Mouse (Mus musculus) brain, embryonic 18.5 days (tissue): Measurements from ENCODE around the gene Arhgap45.

Source experiments
- DNase-seq: peaks from one replicate; pipeline ENCODE4 v3.0.0-alpha.2; 2012; ENCODE audit warnings: low read depth, low spot score

Arhgap45 gene

DNA sequence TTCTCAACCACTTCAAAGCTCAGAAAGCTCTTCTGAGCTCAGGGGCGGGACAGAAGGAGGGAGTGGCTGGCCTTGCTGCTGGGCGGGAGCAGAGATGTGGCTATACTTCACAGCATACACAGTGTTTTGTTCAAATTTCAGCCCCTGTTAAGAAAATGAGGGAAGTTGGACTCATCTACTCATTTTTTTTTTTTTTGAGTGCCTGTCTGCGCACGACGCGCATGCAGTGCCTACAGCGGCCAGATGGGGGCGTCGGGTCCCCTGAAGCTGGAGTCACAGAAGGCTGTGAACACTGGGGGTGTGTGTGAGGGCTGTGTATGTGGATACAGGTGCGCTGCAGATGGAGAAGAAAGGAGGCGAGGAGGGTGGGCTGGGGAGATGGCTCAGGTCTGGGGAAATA lies 29.5 kb upstream of the Arhgap45 start:
- DNase-seq: no peak

DNA sequence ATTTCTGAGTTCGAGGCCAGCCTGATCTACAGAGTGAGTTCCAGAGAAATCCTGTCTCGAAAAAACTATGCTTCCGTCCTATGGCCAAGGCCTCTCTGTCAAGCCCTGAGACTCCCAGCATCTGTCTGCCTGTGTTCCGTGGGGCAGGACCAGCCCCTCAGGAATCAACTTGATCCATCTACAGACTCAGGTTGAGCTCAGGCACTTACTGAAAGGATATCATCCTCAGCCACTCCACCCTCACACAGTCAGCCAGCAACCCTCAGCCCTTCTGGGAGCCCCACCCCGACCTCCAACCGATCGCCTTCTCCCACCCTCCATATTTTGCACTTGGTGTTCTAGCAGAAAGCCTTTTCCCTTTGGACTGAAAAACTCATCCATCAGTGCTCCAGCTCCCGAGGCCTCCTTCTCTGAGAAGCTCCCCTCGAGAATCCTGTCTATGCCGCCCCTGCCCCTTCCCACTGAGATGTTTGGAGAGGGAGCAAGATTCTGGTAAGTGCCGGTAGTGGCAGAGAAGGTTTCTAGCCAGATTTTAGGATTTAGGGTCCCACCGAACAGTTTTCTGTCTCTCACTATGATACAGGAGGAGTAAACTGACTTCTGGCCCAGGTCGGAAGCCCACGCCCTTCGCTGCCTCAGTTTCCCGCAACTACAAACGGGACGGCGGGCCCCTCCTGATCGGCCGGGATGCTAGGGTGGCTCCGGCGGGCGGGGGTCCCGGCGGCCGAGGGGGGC lies 28.5 kb upstream of the Arhgap45 start:
- DNase-seq: no peak

DNA sequence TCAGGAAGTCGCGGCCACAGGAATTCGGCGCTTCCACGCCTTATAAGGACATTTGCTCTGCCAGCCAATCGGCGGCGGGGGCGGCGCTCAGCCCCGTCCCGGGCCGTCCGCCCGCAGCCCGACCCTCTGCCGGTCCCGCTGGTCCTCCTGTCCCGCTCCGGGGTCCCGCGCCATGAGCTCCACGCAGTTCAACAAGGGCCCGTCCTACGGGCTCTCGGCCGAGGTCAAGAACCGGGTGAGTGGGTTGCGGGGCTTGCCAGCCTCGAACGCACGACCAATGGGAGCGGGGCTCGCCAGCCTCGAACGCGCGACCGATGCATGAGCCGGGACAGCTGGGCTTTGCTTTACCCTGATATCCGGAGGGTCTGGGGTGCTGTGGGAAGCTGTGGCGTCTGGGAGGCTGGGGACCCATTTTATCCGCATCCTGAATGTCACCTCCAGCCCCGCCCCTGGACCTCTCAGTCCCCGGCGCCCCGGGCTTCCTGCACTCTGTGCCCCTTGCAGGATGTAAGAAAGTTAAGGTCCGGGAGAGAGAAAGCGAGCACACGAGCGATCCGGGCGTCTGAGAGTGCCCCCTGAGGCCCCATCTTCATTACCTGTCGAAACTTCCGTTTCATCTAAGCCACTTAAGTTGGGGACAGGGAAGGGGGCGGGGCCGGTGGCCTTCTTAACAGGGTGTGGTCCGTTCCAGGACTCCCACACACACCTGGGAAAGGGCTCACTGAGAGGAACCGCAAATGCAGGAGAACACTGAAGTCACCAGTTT lies 27.8 kb upstream of the Arhgap45 start, which contains the start of gene Cnn2:
Gene Cnn2, plus strand, starts transcription at position 79 of the 766 bp plus-strand sequence.
- no peak for DNase-seq

DNA sequence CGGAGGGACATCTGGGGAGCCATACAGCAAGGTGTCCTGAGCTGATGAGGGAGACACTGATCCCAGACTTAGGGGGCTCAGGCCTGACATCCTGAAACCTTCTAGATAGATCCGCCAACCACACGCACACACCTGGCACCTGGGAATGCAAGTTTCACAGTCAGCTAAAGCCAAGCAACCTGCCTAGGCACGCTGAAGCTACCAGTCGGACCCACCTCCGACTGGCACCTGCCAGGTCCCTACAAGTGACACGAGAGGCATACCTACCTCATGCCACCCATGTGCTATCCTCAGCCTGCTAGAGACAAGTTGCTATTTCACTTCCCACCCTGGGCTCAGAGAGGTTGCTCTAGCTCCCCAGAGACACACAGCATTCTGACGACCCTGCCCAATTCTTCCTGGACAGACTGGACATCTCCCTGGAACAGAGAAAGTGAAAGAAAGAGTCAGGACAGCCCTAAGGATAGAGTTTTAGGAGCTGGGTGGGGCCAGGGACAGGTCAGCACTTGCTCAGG lies 27.1 kb upstream of the Arhgap45 start:
- DNase-seq: no peak

DNA sequence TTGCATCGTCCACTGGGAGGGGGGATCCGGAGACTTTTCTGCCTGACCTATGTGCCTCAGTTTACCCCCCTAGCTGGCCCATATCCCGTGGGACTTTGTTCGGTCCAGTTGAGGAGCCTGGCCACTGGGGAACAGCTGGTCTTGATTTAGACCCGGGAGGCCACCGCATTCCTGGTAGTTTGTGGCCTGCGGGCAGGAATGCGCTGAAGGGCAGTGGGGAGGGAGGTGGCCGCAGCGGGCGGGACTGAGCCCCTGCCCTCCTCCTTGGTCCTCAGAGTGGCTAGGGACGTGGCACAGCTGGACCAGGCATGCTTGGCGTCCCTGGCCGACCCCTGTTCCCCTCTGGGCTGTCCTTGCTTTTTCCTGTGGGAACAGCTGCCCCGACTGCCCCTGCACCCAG lies 26.6 kb upstream of the Arhgap45 start:
- no peak for DNase-seq

DNA sequence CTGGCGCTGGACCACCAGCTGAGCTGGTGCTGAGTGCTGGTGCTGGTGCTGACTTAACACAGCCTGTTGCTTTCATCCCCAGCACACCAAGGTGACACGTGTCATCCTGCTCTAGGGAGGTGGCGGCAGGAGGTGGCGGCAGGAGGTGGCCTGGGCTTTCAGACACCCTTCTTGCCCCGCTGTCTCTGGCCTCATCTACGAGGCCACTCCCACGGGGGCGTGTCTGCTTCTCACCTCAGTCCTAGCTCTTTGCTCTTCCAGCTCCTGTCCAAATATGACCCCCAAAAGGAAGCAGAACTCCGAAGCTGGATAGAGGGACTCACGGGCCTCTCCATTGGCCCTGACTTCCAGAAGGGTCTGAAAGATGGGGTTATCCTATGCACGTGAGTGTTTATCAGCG lies 25.4 kb upstream of the Arhgap45 start:
- no peak for DNase-seq

DNA sequence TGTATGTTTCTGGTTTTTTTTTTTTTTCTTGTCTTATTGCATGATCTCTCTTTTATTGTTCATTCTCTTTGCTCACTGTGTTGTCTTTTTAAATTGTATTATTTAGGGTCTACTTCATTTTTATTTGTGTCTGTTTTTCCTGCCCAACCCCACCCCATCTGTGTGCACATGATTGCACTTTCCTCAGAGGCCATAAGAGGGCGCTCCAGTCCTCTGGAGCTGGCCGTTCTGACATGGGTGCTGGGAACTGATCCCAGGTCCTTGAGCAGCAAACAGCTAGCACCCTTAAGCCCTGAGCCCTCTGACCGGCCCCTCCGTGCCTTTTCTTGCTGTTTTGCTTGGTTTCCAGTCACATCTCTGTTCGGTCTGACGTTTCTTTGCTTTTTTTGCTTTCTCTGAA lies 24.9 kb upstream of the Arhgap45 start:
- DNase-seq: no peak

DNA sequence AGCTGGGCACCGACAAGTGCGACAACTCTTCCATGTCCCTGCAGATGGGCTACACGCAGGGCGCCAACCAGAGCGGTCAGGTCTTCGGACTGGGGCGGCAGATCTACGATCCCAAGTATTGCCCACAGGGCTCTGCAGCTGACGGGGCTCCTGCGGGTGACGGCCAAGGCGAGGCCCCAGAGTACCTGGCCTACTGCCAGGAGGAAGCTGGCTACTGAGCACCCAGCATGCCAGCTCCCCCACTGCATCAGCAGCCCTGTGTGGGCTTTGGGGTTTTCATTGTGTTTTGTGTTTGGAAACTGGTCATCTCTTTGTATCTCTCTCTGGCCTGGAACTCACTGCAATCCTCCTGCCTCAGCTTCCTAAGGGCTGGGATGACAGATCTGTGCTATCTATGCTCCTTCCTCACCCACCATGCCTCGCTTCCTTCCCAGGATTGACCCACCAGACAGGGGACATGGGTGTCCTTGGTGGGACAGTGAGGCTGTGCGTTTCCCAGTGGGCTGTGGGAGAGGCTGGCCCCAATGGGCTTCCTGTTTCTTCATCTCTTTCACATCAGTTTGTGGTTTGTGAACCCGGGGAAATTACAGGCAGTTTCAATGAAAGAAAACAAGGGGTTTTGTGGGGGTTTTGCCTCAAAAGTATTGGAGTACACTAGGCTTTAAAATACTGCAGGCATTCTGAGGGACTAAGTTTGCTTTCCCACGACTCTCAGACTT lies 21.9 kb upstream of the Arhgap45 start:
- no peak for DNase-seq

DNA sequence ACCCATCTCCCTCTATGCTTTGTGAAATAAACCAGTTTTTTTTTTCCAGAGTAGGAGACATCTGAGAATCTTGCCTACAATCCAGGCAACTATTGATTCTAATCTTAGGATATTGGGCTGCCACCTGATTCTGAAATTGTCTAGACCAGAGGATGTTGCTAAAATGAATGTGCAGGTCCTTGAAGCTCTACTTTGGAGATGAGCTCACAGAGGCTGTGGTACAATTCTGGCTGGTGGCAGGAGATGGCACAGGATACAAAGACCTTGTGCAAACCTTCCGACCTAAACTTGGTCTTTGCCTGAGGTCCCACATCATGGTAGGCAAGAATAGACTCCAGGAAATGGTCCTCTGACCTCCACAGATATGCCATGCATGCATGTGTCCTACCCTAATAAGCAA lies 20.8 kb upstream of the Arhgap45 start:
- no peak for DNase-seq

DNA sequence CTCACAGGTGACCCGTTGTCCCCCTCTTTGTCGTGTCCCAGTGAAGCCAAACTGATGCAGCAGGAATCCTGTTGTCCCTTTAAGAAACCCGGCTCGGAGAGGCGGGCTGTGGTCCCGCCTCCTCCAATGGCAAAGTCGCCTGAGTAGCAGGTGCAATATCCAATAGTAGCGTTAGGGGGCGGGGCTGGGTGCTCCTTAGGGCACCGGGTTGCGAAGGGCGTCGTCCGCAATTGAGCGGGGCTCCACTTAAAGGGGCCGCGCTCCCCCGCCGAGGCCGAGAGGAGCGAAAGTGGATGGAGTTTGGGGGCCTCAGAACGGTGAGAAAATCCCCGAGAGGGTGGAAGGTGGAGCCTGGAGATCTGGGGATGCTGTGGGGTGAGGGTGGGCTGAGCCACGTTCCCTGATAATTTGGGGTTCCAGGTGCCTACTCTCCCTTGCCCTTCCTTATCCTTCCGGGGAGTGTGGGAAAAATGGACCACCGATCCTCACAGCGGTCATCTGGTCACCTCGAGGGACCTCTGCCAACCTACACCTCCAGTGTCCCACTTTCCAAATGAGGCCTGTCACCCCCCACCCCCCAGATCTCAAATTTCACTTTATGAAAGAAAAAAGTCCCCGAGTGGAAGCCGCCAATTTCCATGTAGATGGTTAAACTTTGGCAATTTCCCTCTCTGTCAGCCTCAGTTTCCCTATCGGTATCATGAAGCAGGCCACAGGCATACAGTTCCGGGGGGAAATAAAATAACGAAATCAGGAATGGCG lies 20.0 kb upstream of the Arhgap45 start, which contains the start of gene Abca7:
Gene Abca7, plus strand, starts transcription at position 223 of the 762 bp plus-strand sequence.
- DNase-seq: peak; percentile 82

DNA sequence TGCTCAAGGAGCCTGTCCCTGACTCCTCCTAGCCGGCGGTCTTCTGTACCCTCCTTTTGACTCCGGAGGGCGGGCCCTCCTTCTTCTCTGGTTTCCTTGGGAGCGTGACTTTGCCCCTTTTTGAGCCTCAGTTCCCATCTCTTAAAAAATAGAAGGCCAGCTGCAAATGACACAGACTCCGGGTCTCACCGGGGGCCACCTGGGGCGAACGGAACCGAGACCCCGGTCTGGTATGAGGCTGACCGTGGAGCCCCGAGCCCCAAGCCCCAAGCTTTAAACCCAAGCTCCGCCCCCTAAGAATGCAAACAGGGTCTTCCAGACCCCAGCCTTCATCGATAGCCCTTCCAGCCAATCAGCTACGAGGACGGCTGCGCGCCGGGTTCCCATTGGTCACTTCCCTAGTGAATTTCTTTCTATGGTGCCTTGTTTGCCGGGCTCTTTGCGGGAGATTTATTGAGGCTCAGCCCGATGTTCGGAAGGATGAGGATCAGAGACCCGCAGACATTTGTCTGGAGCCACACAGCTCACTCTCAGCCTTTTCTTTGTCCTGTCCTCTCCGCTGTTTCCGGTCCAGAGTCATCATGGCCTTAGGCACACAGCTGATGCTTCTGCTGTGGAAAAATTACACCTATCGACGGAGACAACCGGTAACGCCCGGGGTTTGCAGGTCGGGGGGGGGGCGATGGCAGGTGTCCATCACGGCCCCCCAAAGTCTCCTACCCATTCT lies 19.3 kb upstream of the Arhgap45 start:
- peak; percentile 72 for DNase-seq

DNA sequence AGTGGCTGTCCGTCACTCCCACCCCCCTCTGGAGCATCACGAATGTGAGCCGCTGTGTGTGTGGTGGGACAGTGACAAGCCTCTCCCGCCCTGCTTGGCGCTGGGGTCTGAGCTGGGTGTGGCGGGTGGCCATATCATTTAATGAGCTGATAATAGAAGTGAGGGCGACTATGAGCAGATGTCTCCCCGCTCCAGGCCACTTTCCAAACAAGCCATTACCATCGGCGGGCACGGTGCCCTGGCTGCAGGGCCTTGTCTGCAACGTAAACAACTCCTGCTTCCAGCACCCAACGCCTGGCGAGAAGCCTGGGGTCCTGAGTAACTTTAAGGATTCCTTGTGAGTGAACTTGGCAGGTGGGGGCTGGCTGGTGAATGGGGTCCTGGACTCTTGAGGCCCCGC lies 18.6 kb upstream of the Arhgap45 start:
- no peak for DNase-seq

DNA sequence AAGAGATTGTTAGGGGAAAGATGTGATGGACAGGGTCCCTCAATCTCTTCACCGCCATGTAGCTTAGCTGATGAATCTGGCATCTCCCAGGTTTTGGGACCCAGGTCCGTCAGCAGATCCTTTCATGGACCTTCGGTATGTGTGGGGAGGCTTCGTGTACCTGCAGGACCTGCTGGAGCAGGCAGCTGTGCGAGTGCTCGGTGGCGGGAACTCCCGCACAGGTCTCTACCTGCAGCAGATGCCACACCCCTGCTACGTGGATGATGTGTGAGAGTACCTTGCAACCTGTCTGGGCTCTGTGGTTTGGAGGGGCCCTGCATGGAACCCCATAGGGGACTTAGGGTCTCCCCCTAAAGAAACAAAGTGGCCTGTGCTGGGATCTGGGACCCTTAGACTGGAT lies 14.5 kb upstream of the Arhgap45 start:
- DNase-seq: no peak

DNA sequence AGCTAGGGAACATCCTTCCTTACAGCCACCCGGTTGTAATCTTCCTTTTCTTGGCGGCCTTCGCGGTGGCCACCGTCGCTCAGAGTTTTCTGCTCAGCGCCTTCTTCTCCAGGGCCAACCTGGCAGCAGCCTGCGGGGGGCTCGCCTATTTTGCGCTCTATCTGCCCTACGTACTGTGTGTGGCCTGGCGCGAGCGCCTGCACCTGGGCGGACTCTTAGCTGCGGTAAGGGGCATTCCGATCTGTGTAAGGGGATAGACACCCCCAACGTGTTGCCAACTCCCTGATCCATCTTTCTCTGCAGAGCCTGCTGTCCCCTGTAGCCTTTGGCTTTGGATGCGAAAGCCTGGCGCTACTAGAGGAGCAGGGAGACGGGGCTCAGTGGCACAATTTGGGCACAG lies 13.6 kb upstream of the Arhgap45 start:
- DNase-seq: no peak

DNA sequence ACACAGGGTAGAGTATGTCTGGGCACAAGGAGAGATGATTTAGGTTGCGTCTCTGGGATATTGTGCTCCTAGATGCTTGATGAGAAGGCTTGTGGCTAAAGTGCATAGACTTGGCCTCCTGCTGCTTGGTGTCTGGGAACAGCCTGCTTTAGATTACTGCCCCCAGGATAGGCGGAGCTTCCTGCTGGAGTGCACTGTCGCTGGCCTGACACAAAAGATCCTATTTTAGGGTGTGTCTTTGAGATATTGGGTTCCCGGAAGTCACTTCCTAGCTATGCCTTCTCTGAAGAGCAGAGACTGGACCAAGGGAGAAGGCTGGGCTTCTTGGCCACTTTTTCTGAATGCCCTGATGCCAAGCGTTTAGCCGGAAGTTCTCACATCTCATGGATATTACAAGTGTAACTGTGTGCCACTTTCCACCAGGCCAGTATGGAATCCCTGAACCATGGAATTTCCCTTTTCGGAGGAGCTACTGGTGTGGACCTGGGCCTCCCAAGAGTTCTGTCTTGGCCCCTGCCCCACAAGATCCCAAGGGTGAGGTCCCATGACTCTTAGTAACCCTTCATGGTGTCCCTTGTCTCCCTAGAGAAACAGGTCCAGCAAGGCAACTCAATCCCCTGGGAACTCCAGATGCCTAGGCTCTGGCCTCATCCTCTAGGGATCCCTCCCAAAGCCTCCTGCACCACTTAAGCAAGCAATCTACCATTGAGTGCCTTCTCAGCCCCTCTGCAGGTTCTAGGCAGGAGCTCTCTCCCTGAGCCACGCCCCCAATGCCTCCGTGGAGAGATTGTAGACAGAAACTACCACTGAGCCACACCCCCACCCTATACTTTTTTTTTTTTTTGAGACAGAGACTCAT lies 12.8 kb upstream of the Arhgap45 start:
- no peak for DNase-seq

DNA sequence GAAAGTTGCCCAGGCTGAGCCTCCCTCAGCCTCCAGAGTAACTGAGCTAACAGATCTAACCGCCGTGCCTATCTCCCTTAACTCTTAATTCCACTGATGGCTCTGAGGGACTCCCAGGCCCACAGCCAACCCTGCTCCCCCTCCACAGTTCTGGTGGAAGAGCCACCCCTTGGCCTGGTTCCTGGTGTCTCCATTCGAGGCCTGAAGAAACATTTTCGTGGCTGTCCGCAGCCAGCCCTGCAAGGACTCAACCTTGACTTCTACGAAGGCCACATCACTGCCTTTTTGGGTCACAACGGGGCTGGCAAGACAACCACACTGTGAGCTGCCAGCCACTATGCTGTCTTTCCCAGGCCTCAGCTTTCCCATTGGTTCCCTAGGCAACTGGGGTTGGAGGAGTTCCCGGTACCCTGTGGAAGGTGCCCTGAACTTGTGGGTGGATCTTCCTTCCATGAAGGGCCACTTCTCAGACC lies 12.2 kb upstream of the Arhgap45 start:
- no peak for DNase-seq

DNA sequence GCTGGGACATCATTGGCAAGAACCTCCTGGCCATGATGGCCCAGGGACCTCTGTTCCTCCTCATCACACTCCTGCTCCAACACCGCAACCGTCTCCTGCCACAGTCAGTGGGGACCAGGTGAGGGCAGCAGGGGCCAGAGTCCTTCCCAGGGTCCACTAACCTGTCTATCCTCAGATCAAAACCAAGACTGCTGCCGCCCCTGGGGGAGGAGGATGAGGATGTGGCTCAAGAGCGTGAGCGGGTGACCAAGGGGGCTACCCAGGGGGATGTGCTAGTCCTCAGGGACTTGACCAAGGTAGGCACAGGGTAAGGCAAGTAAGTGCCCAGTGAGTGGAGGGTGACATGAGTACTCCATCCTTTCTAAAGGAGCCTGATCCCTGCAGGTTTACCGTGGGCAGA lies 4.7 kb upstream of the Arhgap45 start:
- no peak for DNase-seq

DNA sequence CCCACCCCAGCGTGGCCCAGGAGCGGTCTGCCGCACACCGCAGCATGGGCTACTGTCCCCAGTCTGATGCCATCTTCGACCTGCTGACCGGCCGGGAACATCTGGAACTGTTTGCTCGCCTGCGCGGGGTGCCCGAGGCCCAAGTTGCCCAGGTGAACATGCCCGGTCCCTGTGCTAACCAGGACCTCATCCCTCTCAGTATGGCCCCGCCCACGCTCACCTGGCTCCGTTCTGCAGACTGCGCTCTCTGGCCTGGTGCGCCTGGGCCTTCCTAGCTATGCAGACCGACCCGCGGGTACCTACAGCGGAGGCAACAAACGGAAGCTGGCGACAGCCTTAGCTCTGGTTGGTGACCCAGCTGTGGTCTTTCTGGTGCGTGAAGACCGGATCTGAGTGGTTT lies 2.8 kb upstream of the Arhgap45 start:
- no peak for DNase-seq

DNA sequence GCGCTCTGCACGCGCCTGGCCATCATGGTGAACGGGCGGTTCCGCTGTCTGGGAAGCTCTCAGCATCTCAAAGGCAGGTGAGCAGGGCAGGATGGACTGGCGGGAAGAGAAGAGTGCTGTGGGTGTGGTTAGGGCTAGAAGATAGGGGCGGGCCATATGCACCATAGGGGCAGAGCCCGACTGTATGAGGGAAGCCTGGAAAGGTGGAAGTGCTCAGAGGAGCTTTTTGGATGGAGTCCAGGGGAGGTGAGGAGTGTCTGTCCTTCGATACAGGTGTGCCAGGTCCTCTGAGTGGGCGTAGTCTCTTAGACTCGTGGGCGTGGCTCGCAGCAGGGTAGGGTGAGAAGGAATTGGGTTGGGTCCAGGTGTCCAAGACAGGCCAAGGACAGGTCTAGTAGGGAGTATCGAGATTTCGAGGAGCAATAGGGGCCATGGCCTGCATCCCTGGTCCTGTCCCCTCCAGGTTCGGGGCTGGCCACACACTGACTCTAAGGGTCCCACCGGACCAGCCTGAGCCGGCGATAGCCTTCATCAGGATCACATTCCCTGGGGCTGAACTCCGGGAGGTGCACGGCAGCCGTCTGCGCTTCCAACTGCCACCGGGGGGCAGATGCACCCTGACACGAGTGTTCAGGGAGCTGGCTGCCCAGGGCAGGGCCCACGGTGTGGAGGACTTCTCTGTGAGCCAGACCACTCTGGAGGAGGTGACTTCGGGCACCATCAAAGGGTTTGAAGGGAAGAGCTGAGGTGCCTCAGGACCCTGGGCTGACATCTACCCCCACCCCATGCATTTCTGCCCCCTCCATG lies 1.8 kb upstream of the Arhgap45 start:
- no peak for DNase-seq
